Comparison of ENCODE assay signal across 12 mouse cellular contexts in the genomic region with DNA sequence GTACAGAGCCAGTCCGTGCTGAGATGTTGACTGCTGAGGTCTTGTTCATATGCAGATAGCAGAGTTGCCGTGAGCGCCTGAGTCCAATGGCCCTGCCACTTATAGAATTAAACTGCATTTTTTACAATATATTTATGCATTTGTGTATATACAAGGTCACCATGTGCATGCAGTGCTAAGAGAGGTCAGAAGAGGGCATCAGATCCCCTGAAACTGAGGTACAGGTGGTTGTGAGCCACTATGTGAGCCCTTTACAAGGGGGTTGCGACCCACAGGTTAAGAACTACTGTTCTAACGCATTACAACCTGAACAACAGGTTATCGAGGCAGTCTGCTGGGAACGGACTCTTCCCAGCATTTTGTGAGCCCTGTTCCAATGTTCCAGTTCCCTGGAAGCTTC.
DNase-seq lines count a peak whose midpoint lies in the region; ATAC-seq and TF ChIP-seq lines count a peak whose summit lies in the region.
"Had no signal": no experiment of that assay in that cellular context is flagged by ENCODE, and none has a peak within 500 bp of the region (broad histone marks: within the 10 kb centered on the region; RNA-seq: fewer than 3 reads in every experiment).

No protein-coding gene starts in this region.

- H3K9me3 ChIP-seq in intestine, postnatal 0 days (ENCODE audit: control insufficient read depth), result no peaks in the 10 kb centered on the region
- no peaks in the 10 kb centered on the region for H3K9me3 ChIP-seq in intestine, embryonic 16.5 days (ENCODE audit: control insufficient read depth, low read length)
- H3K9me3 ChIP-seq: embryonic facial prominence, embryonic 15.5 days; intestine, embryonic 15.5 days; lung, embryonic 15.5 days; neural tube, embryonic 13.5 days; stomach, embryonic 15.5 days had no signal

- H3K27ac ChIP-seq in intestine, postnatal 0 days (ENCODE audit: low read depth, low read length), result no peak overlapping the region
- H3K27ac ChIP-seq in intestine, embryonic 16.5 days (ENCODE audit: low read length), result no peak overlapping the region
- H3K27ac ChIP-seq in thymus, adult 2 months (ENCODE audit: control insufficient read depth, insufficient read depth, low read length), result no peak overlapping the region
- H3K27ac ChIP-seq: embryonic facial prominence, embryonic 15.5 days; intestine, embryonic 15.5 days; lung, embryonic 15.5 days; neural tube, embryonic 13.5 days; stomach, embryonic 15.5 days had no signal

- H3K36me3 ChIP-seq in intestine, postnatal 0 days (ENCODE audit: control insufficient read depth, insufficient read depth), result no peaks in the 10 kb centered on the region
- H3K36me3 ChIP-seq in intestine, embryonic 16.5 days (ENCODE audit: control insufficient read depth, insufficient read depth, low read length), result no peaks in the 10 kb centered on the region
- H3K36me3 ChIP-seq in thymus, adult 2 months (ENCODE audit: control insufficient read depth, insufficient read depth, low read length), result no peaks in the 10 kb centered on the region
- H3K36me3 ChIP-seq: embryonic facial prominence, embryonic 15.5 days; intestine, embryonic 15.5 days; lung, embryonic 15.5 days; neural tube, embryonic 13.5 days; stomach, embryonic 15.5 days had no signal

- 56% methylated on average over 7 of the region's 7 CpGs for WGBS in intestine, postnatal 0 days
- 61% methylated on average over 7 of the region's 7 CpGs for WGBS in intestine, embryonic 16.5 days
- 67% methylated on average over 7 of the region's 7 CpGs for WGBS in thymus, adult 2 months

- no peak for ATAC-seq in intestine, postnatal 0 days
- no peak for ATAC-seq in intestine, embryonic 16.5 days
- no peak for ATAC-seq in erythroblast, adult 5-6 weeks (replicated peaks; ENCODE audit: low FRiP score, poor library complexity, severe bottlenecking)
- ATAC-seq: intestine, embryonic 15.5 days had no signal

- peak; percentile 68 for TF ChIP-seq CTCF in intestine, postnatal 0 days (IDR thresholded peaks at IDR 0.05; ENCODE audit: low read depth)
- TF ChIP-seq CTCF in thymus, adult 2 months (IDR thresholded peaks at IDR 0.05; ENCODE audit: borderline replicate concordance, control insufficient read depth, extremely low read depth, insufficient read depth, low read length, poor library complexity), result no peak

- no peak overlapping the region for H3K4me2 ChIP-seq in intestine, postnatal 0 days (replicated peaks; ENCODE audit: low read depth)
- H3K4me2 ChIP-seq in intestine, embryonic 16.5 days (ENCODE audit: low read depth, low read length), result no peak overlapping the region
- H3K4me2 ChIP-seq: embryonic facial prominence, embryonic 15.5 days; intestine, embryonic 15.5 days; lung, embryonic 15.5 days; neural tube, embryonic 13.5 days; stomach, embryonic 15.5 days had no signal

- peak; percentile 18 for DNase-seq in thymus, adult 2 months
- no peak for DNase-seq in thymus, postnatal 36 days
- DNase-seq in embryo, embryonic 10.5 days (ENCODE audit: low spot score), result peak; percentile 30
- no peak for DNase-seq in urinary bladder, adult 18-20 months (ENCODE audit: low spot score in 2 of 2)

- H3K4me3 ChIP-seq in intestine, postnatal 0 days (ENCODE audit: low read depth, low read length), result no peak overlapping the region
- no peak overlapping the region for H3K4me3 ChIP-seq in intestine, embryonic 16.5 days (ENCODE audit: low read length)
- H3K4me3 ChIP-seq in thymus, adult 2 months (ENCODE audit: control insufficient read depth, insufficient read depth, low read length), result no peak overlapping the region
- H3K4me3 ChIP-seq: embryonic facial prominence, embryonic 15.5 days; intestine, embryonic 15.5 days; lung, embryonic 15.5 days; neural tube, embryonic 13.5 days; stomach, embryonic 15.5 days had no signal

- TF ChIP-seq POLR2A in thymus, adult 2 months (IDR thresholded peaks at IDR 0.05; ENCODE audit: control insufficient read depth, extremely low read depth, insufficient read depth, low read length, poor library complexity), result no peak

- no peaks in the 10 kb centered on the region for H3K4me1 ChIP-seq in intestine, postnatal 0 days (replicated peaks; ENCODE audit: control insufficient read depth, insufficient read depth, low read length)
- H3K4me1 ChIP-seq in intestine, embryonic 16.5 days (ENCODE audit: control insufficient read depth, insufficient read depth, low read length), result no peaks in the 10 kb centered on the region
- no peaks in the 10 kb centered on the region for H3K4me1 ChIP-seq in thymus, adult 2 months (replicated peaks; ENCODE audit: control insufficient read depth, insufficient read depth, low read length)
- H3K4me1 ChIP-seq: embryonic facial prominence, embryonic 15.5 days; intestine, embryonic 15.5 days; lung, embryonic 15.5 days; neural tube, embryonic 13.5 days; stomach, embryonic 15.5 days had no signal

- H3K27me3 ChIP-seq in intestine, postnatal 0 days (replicated peaks; ENCODE audit: control insufficient read depth, insufficient read depth, low read length), result no peaks in the 10 kb centered on the region
- H3K27me3 ChIP-seq in intestine, embryonic 16.5 days (replicated peaks; ENCODE audit: control insufficient read depth, insufficient read depth, low read length), result no peaks in the 10 kb centered on the region
- no peaks in the 10 kb centered on the region for H3K27me3 ChIP-seq in thymus, adult 2 months (ENCODE audit: control insufficient read depth, insufficient read depth, low read length)
- H3K27me3 ChIP-seq: embryonic facial prominence, embryonic 15.5 days; intestine, embryonic 15.5 days; lung, embryonic 15.5 days; neural tube, embryonic 13.5 days; stomach, embryonic 15.5 days had no signal

- no peak overlapping the region for H3K9ac ChIP-seq in intestine, postnatal 0 days (ENCODE audit: low read depth, low read length)
- H3K9ac ChIP-seq in intestine, embryonic 16.5 days (ENCODE audit: low read depth, low read length), result no peak overlapping the region
- H3K9ac ChIP-seq: embryonic facial prominence, embryonic 15.5 days; intestine, embryonic 15.5 days; lung, embryonic 15.5 days; neural tube, embryonic 13.5 days; stomach, embryonic 15.5 days had no signal

Comparison
In these comparisons a context has a peak if more than half of its experiments do, and no peak if none do; other contexts are left out.
1. DNase-seq: peak in thymus, adult 2 months (single experiment) and embryo, embryonic 10.5 days (single experiment); none in thymus, postnatal 36 days (0 of 2) and urinary bladder, adult 18-20 months (0 of 2).